ENCODE assay signal across 25 mouse cellular contexts in the genomic region with DNA sequence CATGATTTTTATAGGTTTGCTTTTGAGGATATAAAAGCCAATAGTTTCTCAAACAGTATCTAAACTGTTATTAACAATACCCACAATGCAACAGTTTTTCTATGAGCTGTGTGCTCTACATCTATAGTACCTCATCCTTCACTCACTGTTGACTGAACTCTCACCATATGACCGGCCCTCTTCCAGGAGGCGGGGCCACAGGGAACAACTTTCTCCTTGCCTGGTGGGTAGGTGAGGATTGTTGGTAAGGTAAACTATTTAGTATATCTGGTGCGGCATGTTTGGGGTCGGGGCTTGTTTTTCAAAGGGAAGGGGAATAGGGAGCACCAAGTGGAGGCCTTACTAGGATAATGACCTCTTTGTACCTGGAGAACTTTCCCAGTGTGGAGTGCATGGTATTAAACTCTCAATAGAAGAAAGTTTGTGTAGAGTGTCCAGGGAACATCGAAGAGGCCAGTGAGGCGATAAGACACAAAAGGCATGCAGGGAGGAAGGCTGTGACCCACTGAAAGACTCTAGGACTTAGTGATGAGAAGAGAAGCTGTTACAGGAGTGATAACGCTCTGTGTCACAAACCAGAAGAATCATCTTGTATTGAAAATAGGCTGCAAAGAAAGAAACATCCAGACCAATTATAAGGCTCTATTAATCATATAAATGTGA. TPM values are rescaled to one million over a fixed set of nuclear protein-coding genes. Genes with fewer than 3 reads are reported as not detected.
A peak's percentile ranks its signal among the peaks of the same experiment; 100 is the strongest.
DNase-seq lines count a peak whose midpoint lies in the region; ATAC-seq lines count a peak whose summit lies in the region.
"Had no signal": no experiment of that assay in that cellular context is flagged by ENCODE, and none has a peak within 500 bp of the region (broad histone marks: within the 10 kb centered on the region; RNA-seq: fewer than 3 reads in every experiment).

No protein-coding gene starts in this region.

- no peaks in the 10 kb centered on the region for H3K9me3 ChIP-seq in liver, embryonic 12.5 days (replicated peaks)
- no peaks in the 10 kb centered on the region for H3K9me3 ChIP-seq in liver, embryonic 13.5 days (replicated peaks)
- H3K9me3 ChIP-seq in liver, embryonic 16.5 days (replicated peaks; ENCODE audit: control insufficient read depth, low read length): no peaks in the 10 kb centered on the region
- H3K9me3 ChIP-seq: embryonic facial prominence, embryonic 10.5 days; embryonic facial prominence, embryonic 13.5 days; hindbrain, embryonic 10.5 days; hindbrain, embryonic 13.5 days; intestine, embryonic 15.5 days had no signal

- intact Hi-C loops in gastrocnemius, postnatal 36 days (cut with DNase I): no loop called here

- no peak for DNase-seq in liver
- DNase-seq in liver, embryonic 13.5 days: no peak
- DNase-seq in cerebellum, adult 9-11 months: no peak
- DNase-seq in gastrocnemius, postnatal 36 days: no peak
- DNase-seq in retina, postnatal 1 day: no peak
- DNase-seq: adrenal gland, adult 2 months; adrenal gland, postnatal 14 days; cerebellum, adult 11 months; cerebellum, adult 2 months; cerebellum, postnatal 10 days; cerebellum, postnatal 36 days; embryo, embryonic 11 days; gastrocnemius, postnatal 10 days; heart, adult 2 months had no signal

- H3K4me2 ChIP-seq in liver, embryonic 12.5 days: no peak overlapping the region; the same call in 1 of the 2 replicates
- H3K4me2 ChIP-seq in liver, embryonic 13.5 days: no peak overlapping the region
- no peak overlapping the region for H3K4me2 ChIP-seq in liver, embryonic 16.5 days (ENCODE audit: low read depth, low read length)
- H3K4me2 ChIP-seq: embryonic facial prominence, embryonic 13.5 days; heart, embryonic 11.5 days; hindbrain, embryonic 13.5 days; intestine, embryonic 15.5 days had no signal

- peaks cover 18% of the 10 kb centered on the region for H3K36me3 ChIP-seq in liver, embryonic 12.5 days
- H3K36me3 ChIP-seq in liver, embryonic 13.5 days: peaks cover 15% of the 10 kb centered on the region
- peaks cover 4% of the 10 kb centered on the region; the same call in 1 of the 2 replicates for H3K36me3 ChIP-seq in liver, embryonic 16.5 days (ENCODE audit: control insufficient read depth, insufficient read depth)

- H3K27ac ChIP-seq in liver, embryonic 12.5 days: peak overlapping the region; percentile 54; the same call in 1 of the 2 replicates
- H3K27ac ChIP-seq in liver, embryonic 13.5 days: 0 out of 2 replicates have a peak overlapping the region, but pooled peaks have one; percentile 25
- H3K27ac ChIP-seq in liver, embryonic 16.5 days (ENCODE audit: low read length): peak overlapping the region; percentile 69; the same call in 1 of the 2 replicates
- H3K27ac ChIP-seq: embryonic facial prominence, embryonic 10.5 days; embryonic facial prominence, embryonic 13.5 days; heart, adult 2 months; hindbrain, embryonic 10.5 days; hindbrain, embryonic 13.5 days; intestine, embryonic 15.5 days had no signal

- H3K4me3 ChIP-seq in liver, embryonic 12.5 days: no peak overlapping the region
- H3K4me3 ChIP-seq in liver, embryonic 13.5 days (replicated peaks): no peak overlapping the region
- no peak overlapping the region for H3K4me3 ChIP-seq in liver, embryonic 16.5 days (ENCODE audit: low read depth, low read length)
- H3K4me3 ChIP-seq: embryonic facial prominence, embryonic 10.5 days; embryonic facial prominence, embryonic 13.5 days; heart, adult 2 months; hindbrain, embryonic 10.5 days; hindbrain, embryonic 13.5 days; intestine, embryonic 15.5 days had no signal

- ATAC-seq in liver, embryonic 12.5 days: peak; percentile 72; the same call in 1 of the 2 replicates
- ATAC-seq in liver, embryonic 13.5 days (ENCODE audit: low read depth): peak; percentile 75
- ATAC-seq in liver, embryonic 16.5 days (ENCODE audit: low read depth): peak; percentile 71
- ATAC-seq: CD4-positive, CD25-positive, alpha-beta regulatory T cell, adult 4 months; forebrain, embryonic 16.5 days; hindbrain, embryonic 16.5 days; intestine, embryonic 15.5 days had no signal

- no peak overlapping the region for H3K9ac ChIP-seq in liver, embryonic 12.5 days
- H3K9ac ChIP-seq in liver, embryonic 13.5 days: no peak overlapping the region
- H3K9ac ChIP-seq in liver, embryonic 16.5 days (ENCODE audit: low read depth, low read length): no peak overlapping the region
- H3K9ac ChIP-seq: embryonic facial prominence, embryonic 13.5 days; hindbrain, embryonic 13.5 days; intestine, embryonic 15.5 days had no signal

- 77% methylated on average over 7 of the region's 7 CpGs for WGBS in liver, embryonic 12.5 days (ENCODE audit: insufficient replicate concordance)
- WGBS in liver, embryonic 13.5 days (ENCODE audit: insufficient replicate concordance): 73% methylated on average over 7 of the region's 7 CpGs
- 67% methylated on average over 7 of the region's 7 CpGs for WGBS in liver, embryonic 16.5 days (ENCODE audit: insufficient replicate concordance)

- no peaks in the 10 kb centered on the region for H3K27me3 ChIP-seq in liver, embryonic 12.5 days (replicated peaks)
- H3K27me3 ChIP-seq in liver, embryonic 13.5 days: no peaks in the 10 kb centered on the region
- H3K27me3 ChIP-seq in liver, embryonic 16.5 days (ENCODE audit: control insufficient read depth, insufficient read depth, low read depth, low read length): no peaks in the 10 kb centered on the region
- H3K27me3 ChIP-seq: embryonic facial prominence, embryonic 13.5 days; hindbrain, embryonic 13.5 days; intestine, embryonic 15.5 days had no signal

- peaks cover 13% of the 10 kb centered on the region; the same call in 1 of the 2 replicates for H3K4me1 ChIP-seq in liver, embryonic 12.5 days
- H3K4me1 ChIP-seq in liver, embryonic 13.5 days (replicated peaks): peaks cover 17% of the 10 kb centered on the region
- peaks cover 6% of the 10 kb centered on the region; the same call in 1 of the 2 replicates for H3K4me1 ChIP-seq in liver, embryonic 16.5 days (ENCODE audit: control insufficient read depth, low read depth, low read length)
- H3K4me1 ChIP-seq: embryonic facial prominence, embryonic 13.5 days; intestine, embryonic 15.5 days had no signal

RNA-seq across cellular contexts. Expression of a gene that starts 58.6 kb away (rescaled TPM):
- 94.2 and 98.6 TPM in 2 replicates for polyA plus RNA-seq in liver, embryonic 12.5 days (2016; fragmentation: Nextera tagmentation; extraction: Ambion mirVana)
- polyA plus RNA-seq in liver, embryonic 13.5 days (2015; fragmentation: Nextera tagmentation; extraction: Ambion mirVana): 92.2 and 95.0 TPM in 2 replicates
- 165 and 179 TPM in 2 replicates for polyA plus RNA-seq in liver, embryonic 16.5 days (2015; fragmentation: Nextera tagmentation; extraction: Ambion mirVana)
- 10 to 100 TPM; 25.6 to 26.3 TPM for total RNA-seq in gastrocnemius, postnatal 36 days (2021)
